Mouse (Mus musculus): Measurements from ENCODE around the gene AC124108.1.

AC124108.1 gene

DNA sequence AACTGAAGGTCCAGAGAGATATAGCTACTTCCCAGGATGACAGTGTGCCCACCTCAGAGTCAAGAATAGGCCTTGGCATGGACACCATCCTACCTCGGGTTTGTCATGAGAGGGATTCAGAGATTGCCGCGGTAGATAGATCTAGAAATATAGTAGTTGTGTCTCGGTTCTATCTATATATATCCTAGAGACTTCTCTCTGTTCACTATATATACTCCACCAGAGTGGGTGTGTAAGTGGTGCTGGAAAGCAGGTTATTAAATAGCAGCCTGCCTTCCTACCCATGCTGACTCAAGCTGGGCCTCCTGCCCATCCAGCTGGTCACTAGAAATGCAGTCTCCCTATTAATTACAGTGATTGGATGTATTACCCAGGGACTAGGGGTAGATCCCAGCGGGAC lies 11.5 kb downstream of the AC124108.1 start:
- no peak for DNase-seq

DNA sequence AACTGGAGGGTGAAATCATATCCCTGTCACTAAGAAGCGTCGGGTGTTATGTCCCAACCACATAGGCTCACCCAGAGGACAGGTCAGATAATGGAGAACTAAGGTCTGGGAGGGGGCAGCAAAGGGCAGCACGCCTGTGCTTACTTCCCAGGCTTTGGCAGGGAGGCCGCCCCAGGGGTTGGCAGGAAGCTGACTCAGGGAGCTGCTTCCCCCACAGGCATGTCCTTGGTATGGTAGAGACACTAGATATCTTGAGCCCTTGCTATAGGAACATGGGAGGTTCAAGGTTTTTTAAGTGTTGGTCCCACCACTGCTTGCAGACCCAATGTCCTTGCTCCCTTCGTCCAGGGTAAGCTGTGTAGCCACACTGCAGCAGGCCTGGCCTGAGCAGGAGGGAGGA lies 14.7 kb downstream of the AC124108.1 start:
- DNase-seq, result no peak

DNA sequence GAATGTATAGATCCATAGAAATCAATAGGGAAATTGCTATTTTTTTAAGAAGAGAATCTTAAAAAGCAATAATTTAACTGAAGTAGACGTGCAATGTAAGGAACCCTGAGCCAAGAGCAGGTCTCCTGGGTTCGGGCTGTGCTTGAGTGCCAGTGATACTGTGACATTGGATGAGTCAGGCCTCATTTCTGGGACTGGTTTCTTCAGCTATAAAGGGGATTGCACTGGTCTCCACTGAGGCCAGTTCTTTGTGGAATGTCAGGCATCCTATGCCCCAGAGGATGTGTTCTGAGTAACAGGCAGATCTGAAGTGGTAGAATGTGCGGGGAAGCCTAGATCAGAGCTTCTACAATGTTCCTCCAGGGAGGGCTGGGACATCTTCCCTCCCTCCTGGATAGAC lies 15.6 kb downstream of the AC124108.1 start:
- DNase-seq, result no peak

DNA sequence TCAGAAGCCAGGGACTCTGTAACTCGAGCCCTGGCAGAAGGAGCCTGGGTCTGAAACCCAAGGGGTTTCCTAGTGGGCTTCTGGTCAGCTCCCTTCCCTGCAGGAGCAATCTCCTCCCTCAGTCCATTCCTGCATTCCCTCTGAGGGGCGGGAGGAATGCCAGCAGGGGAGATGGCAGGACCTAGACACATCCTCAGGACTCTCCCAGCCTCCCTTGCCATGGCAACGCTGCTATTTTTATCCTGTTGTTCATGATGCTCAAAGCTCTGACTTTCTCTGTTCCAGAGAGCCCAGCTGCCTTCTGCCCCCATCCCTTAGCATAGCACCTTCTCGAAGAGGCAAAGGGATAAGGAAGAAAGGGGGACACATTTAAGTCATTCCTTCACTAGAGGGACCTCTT lies 16.9 kb downstream of the AC124108.1 start:
- no peak for DNase-seq

DNA sequence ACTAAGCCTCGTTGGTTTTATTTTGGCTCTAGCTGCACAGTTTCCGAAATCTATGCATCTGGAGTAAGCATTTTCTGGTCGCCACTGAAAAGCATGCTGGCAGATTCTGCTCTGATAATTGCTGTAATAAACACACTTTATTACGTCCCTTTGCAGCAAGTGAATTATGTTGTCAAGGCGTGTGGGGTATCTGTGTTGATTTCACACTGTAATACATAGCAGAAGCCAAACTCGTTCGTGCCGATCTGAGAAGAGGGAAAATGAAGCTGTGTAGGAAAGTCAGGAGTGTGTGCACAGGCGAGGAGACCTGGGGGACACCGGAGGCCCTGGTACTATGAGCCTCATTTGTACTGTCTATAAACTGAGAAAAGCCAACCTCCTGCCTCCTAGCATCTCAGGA lies 18.1 kb downstream of the AC124108.1 start:
- DNase-seq, result no peak

DNA sequence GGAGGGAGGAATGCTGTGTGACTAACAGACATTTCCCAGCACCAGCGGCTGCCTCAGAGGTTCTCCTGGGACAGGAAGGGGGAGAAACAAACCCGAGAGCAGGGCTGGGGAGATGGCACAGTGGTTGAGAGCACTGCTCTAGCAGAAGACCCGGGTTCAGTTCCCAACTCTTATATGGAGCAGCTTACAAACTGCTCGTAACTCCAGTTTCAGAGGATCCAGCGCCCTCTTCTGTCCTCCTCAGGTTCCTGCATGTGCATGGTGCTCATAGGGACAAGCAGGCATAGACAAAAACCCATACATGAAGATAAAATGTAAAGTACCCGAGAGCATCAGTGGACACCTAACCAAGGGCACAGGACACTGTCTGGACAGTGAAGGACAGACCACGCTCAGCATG lies 19.7 kb downstream of the AC124108.1 start:
- DNase-seq, result no peak

DNA sequence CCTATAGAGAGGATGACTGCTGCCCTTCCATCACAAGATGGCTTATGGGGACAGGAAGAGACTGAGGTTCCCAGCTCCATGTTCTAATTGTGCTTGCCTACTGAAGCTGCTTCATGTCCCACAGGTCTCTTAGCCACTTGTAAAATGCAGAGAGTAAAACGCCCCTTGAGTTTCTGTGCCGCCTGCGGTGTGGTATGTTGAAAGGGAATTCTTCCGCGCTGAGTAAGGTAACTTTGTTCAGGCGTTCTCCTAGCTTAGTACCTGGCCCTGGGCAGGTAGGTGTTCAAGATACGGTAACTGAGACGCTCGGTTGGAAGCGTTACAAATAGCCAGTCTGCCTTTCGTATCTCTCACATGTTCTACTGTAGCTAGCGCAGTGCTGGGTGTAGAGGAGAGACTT lies 20.4 kb downstream of the AC124108.1 start:
- no peak for DNase-seq

DNA sequence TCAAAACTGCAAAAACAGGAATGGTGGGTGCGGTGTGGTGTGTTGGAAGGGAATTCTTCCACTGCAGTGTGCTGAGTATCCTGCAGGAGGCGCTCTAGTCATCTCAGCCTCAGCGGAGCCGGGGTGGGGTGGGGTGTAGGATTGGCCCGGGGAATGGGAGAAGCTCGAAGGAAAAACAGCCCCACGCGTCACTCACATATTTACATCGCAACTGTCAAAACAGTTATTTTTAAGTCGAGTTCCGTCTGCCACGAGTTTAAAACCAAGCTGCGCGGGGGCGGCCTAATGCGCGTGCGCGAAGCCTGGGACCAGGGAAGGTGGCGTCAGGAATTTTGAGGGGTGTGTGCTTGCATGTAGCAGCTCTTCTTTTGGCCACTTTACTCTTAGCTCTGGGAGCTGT lies 21.0 kb downstream of the AC124108.1 start:
- DNase-seq, result peak; percentile 94

DNA sequence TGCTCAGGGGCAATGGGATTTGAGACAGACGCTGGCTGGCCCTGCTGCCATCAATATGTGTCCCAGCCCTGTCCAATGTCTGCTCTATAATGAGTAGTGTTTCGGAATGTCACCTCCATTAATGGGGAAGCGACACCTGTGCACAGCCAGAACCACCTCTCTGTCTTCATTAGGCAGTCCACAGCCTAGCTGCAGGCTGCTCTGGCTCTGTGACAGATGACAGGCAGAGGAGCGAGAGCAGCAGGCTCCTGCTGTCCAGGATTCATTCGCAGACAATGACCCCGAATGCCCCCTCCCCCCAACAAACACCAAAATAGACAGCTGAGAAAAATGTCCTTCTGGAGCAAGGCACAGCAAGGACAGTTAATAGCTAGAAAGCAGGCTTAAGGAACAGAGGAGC lies 21.8 kb downstream of the AC124108.1 start:
- no peak for DNase-seq

DNA sequence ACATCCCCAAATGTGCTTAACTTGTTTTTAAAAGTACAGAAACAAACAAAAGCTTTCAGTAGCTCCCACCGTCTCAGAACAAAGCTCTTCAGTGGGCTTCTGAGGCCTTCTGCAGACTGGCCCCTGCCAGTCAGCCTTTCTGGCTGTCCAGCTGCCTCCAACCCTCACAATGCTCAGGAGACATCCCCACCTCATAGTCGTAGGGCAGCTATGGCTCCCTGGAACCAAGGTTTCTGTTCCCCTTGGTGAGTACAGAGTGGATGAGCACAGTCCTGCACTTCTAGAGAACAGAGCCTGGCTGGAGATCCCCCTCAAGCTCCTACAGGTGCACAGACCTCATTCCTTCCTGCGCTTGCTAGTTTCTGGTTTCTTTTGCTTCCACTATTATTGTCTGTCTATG lies 25.0 kb downstream of the AC124108.1 start:
- DNase-seq, result no peak

DNA sequence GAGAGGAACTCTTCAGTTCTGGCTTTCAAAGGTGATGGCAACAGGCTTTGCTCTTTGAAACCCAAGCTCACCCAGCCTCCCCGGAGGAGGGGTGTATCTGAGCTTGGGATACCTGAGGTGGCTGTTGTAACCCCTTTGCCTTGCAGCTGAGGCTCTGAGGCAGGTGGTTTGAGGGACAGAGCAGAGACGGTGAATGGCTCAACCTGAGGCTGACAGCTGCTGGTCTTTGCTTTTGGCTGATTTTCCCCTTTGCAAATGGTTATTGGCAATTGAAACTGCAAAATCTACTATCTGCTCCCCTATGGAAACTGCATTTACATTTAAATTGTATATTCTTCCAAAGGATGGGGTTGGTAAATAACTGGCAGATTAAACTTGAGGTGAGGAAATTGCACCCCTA lies 30.4 kb downstream of the AC124108.1 start:
- DNase-seq, result no peak

DNA sequence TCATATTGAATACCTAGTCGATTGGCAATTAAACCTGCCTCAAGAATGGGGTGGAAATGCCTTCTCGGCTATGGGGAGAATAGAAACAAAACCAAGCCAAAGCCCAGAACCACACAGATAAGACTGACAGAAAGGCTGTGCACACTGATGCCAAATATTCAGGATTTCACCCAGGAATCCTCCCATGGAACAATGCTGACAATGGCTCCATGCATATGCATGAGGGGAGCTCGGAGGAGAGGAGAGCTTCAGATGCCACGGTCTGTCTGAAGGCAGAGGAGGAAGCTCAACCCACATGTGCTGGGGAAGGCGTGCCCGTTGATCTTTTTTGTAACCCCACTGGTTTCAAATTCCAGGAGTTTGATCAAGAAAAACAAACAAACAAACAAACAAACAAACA lies 30.9 kb downstream of the AC124108.1 start:
- DNase-seq, result no peak

DNA sequence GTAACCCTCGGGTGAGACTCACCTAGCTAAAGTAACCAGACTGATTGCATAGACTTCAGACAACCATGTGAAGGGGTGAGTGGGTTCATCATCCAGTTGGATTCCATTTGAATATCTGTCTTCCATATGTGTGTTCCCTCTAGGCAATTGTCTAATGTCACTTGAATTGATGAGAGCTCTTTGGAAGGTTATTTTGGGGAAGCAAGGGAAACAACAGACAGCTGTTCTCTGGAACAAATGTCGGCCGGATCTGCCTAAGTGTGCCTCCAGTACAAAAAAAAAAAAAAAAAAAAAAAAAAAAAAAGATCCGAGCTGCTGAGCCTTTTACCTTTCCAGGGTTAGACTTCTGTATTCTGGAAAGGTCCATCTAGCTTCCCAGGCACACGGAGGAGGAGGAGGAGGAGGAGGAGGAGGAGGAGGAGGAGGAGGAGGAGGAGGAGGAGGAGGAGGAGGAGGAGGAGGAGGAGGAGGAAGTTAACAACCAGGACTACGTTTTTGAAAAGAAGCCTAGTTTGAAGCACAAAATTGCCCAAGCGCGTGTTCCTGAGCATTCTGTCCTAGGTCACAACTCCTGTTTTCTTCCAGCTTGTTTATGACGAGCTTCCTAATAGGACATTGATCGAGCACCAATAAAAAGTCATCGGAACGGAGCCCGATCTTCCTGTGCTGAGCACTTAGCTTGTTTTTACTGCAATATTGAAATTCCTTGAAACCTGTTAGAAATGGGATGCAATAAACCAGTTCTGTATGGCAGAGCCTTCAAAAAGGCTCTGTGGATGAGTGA lies 35.2 kb downstream of the AC124108.1 start:
- no peak for DNase-seq

DNA sequence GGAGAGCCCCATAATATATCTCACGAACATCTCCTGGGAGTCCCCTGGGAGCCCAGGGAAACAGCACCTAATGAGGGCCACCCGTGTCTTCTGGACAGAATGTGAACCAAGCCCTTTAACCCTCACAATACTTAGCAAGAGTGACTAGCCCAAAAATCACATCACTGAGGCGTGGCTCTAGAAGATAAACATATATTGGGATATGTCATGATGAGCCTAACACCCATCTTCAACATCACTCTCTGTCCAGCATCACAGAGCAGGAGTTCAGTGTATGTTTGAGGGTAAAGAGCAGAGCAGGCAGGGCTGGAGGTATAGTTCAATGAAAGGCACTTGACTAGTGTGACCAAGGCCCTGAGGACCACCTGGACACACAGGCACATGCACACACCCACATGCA lies 38.4 kb downstream of the AC124108.1 start, which contains the start of gene Gm10188:
Gene Gm10188, minus strand, starts transcription at position 101 of the 400 bp plus-strand sequence.
- no peak for DNase-seq

DNA sequence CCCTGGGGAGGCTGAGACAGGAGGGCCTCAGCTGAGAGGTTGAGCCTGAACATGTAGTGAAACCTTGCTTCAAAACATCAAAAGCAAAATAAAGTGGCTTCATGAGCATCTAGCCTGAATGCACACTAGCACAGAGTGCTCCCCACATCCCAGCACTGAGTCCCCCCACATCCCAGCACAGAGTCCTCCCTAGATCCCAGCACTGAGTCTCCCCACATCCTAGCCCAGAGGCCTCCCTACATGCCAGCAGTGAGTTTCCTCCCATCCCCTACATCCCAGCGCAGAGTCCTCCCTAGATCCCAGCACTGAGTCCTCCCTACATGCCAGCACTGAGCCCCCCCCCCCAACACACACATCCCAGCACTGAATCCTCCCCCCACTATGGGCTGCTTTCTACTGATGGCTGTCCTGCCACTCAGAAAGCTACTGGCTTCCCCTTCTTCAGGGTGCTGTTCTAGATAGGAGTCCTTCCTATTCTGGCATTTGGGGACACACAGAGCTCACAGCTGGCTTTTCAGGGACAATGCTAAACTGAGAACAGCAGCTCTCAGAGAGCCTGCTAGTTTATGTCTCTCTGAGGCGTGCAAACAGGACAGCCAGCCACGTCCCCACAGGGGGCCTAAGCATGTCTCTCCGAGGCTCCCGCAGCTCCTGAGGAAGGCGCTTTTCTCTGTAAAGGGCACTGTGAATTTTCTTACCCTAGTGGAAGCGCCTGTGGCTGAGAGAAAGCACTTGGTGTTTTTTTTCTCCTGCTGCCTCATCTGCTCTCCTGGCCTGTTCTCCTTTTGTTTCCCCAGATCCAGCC lies 40.4 kb downstream of the AC124108.1 start:
- DNase-seq, result peak; percentile 73

DNA sequence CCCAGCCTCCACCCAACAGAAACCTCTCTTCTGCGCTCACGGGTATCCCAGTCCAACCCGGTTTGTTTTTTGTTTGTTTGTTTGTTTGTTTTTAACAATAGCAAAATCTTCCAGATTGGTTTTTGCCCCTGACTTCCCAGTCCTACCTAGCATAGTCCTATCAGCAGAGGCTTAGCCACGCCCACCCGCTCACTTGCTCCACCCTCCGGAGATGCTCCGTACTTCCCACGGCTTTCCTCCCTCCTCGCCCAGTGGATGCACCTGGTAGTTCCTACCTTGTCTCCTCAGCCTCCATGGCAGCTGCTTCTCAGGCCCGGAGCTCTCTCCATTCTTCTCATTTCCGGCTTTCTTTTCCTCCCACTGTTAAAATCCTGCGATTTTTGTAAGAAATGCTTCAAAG lies 42.3 kb downstream of the AC124108.1 start:
- DNase-seq, result peak; percentile 82

DNA sequence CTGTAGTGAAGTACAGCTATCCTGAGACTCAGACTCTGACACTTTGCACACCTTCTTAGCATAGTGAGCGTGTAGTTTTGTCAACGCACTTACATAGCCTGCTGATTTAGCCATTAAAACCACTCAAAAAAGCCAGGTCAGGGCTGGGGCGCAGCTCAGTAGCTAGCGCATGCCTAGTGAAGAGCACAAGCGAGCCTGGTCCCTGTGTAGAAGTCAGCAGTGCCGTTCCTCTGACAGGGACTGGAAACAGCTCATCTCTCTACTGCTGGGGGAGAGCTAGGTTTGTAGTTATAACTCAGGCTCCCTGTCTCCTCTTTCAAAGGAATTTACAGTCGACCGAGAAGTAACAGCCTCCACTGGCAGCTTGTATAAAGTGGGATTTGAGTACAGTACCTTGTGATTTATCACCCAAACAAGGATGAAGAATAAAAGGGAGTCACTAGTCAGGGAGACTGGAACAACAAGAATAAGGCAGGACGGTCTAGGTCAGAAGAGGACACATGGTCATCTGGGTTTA lies 43.6 kb downstream of the AC124108.1 start:
- no peak for DNase-seq

DNA sequence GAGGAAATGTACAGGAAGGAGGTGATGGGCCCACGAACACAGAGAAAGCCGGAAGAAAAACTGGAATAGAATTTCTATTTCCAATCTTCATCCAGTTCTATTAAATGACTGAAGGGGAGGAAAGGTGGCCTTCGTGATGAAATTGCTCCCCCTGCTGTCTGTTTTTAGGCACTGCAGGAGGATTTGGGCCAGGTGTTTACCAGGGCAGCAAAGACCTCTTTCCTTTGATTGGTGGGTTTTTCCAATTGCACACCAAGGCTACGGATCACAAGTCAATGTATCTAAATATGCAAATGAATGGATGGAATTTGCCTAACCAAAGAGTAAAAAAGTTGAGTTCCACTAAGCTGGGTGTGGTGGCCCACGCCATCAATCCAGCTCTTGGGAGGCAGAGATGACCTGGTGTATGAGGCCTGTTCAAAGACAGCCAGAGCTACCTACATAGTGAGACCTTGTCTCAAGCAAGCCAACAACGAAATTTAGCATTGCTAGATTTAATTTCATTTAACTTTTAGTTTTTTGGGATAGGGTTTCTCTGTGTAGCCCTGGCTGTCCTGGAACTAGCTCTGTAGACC lies 46.4 kb downstream of the AC124108.1 start:
- DNase-seq, result peak; percentile 93

DNA sequence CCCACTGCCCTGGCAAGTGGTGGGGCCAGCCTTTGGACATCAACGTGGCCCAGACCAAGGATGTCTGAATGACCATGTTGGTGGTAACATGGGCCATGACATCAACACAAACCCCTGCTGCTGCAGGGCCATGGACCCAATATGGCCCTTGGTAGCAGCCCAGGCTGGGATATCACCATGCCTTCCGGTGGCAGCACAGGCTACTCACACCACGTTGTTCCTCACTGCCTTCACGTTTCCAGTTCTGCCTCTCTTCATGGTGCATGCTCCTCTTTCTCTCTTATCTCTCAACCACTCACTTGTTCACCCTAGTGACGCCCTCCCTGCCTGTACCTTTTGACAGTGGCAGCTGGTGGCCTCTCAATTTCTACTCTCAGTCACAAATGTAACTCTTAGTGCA lies 53.8 kb downstream of the AC124108.1 start:
- peak; percentile 64 for DNase-seq

DNA sequence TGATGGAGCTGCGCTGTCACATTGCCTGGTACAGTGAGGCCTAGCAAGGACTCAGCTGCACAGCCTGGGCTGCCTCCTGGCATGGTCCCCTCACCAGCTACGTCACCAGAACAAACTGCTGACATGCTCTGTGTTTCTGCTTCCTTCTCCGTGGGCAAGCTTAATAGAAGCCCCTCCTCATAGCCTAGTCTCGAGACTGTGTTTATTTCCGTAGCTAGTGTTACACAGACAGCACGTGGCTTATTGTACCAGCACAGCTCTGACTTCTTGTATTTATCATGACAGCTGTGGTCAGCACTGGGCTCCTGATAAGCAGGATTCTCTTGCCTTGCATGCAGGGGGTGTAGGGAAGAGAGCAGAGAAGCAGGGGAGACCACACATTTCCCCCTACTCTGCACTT lies 54.9 kb downstream of the AC124108.1 start:
- DNase-seq, result peak; percentile 96

DNA sequence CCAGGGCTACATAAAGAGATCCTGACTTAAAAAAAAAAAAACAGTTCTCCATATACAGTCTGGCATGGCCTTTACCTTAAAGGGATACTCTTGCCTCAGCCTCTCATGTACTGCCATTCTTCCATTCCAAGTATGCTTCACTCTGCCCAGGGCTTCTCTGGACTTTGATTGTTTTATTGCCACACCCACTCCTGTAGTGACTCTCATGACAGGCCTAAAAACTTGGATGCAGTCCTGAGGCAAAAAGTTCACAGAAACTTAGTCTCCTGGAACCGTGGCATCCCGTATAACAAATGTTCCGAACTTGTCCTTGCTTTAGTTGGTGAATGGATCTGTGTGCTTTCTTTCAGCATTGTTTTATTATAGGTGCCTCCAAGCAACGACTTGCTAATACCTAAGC lies 55.4 kb downstream of the AC124108.1 start:
- DNase-seq, result peak; percentile 27

DNA sequence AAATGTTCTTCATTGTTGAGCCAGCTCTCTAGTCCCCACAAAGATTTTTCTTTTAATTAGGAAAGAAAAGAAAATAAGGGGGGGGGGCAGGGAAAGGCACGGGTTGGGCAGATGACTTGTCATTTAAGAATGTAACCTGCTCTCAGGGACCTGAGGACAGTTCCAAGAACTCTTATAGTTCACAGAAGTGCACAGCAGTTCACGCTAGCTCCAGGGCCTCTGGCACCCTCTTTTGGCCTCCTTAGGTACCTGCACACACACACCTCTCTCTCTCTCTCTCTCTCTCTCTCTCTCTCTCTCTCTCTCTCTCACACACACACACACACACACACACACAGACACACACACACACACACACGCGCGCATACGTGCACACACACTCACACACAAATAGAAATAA lies 63.2 kb downstream of the AC124108.1 start:
- DNase-seq, result no peak

Data from heart, adult 11 months (tissue).